Mouse (Mus musculus) limb, embryonic 15.5 days (tissue): ENCODE measurements around the gene Olfr297. TPM values are rescaled to one million over a fixed set of nuclear protein-coding genes. Genes with fewer than 3 reads are reported as not detected.

ENCODE experiments used
- ATAC-seq: fragments of 200-750 bp; cut with Nextera tagmentation; 2 replicates; pipeline ENCODE4 v1.8.0; 2017; ENCODE audit warnings: low read depth, moderate TSS enrichment; ENCODE audit not compliant: insufficient number of reproducible peaks, low FRiP score, low TSS enrichment
- H3K27ac ChIP-seq: fragments of 300-500 bp; sonication (generic); 2 replicates; pipeline ENCODE4 v1.5.1; 2015; ENCODE audit warnings: moderate library complexity, mild to moderate bottlenecking, inconsistent platforms
- H3K27me3 ChIP-seq: fragments of 300-500 bp; sonication (generic); 2 replicates; pipeline ENCODE4 v1.6.1; 2015; ENCODE audit warnings: inconsistent platforms
- H3K36me3 ChIP-seq: fragments of 300-500 bp; sonication (generic); 2 replicates; pipeline ENCODE4 v1.6.1; 2015; ENCODE audit warnings: inconsistent platforms
- H3K4me1 ChIP-seq: fragments of 300-500 bp; sonication (generic); 2 replicates; pipeline ENCODE4 v1.6.1; 2015; ENCODE audit warnings: inconsistent platforms
- H3K4me2 ChIP-seq: fragments of 300-500 bp; sonication (generic); 2 replicates; pipeline ENCODE4 v1.6.1; 2015; ENCODE audit warnings: mild to moderate bottlenecking, inconsistent platforms
- H3K4me3 ChIP-seq: fragments of 300-500 bp; sonication (generic); 2 replicates; pipeline ENCODE4 v1.5.1; 2015; ENCODE audit warnings: mild to moderate bottlenecking, inconsistent platforms
- H3K9ac ChIP-seq: fragments of 300-500 bp; sonication (generic); 2 replicates; pipeline ENCODE4 v1.6.1; 2015; ENCODE audit warnings: inconsistent platforms
- H3K9me3 ChIP-seq: fragments of 300-500 bp; sonication (generic); 2 replicates; pipeline ENCODE4 v1.6.1; 2016; ENCODE audit warnings: inconsistent platforms
- WGBS: fragments of 180-500 bp; shearing (Covaris S2); methylation state at CpG from one replicate; pipeline ENCODE4 v1.1.7; 2015; 5-methylcytosine and 5-hydroxymethylcytosine counted together
- polyA plus RNA-seq: library from polyadenylated mRNA; unstranded; fragments of >200 nt; fragmentation: Nextera tagmentation; extraction: Ambion mirVana; gene quantifications from 2 replicates; pipeline ENCODE4 v1.2.1, GENCODE M21; 2015

The Olfr297 gene
- not detected in 2 replicates for polyA plus RNA-seq

DNA sequence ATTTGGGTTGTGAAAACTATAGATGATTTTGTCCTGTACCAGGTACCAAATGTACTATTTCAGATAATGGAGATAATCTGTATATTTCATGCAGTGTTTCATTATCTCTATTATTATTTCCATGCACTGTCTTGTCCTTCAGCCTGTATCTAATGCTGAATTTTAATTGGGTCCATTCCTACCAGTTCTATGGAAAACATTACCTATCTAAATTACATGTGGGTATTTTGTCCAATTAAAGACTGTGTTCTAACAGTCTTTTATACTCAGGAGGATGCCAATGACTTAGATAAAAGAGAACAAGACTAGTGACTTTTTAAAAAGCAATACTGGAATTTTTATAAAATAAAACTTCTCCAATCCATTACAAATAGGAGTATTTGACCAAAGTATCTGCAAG, at the start of gene Olfr297:
Olfr297 (plus strand) TSS at position 301 of the 400 bp plus-strand sequence.
- Histone ChIP-seq H3K36me3 (no peaks in the 10 kb centered on the region), H3K27ac (no peak within 1 kb of the TSS), H3K9me3 (no peaks in the 10 kb centered on the region), H3K9ac (no peak within 1 kb of the TSS), H3K4me3 (no peak within 1 kb of the TSS), H3K4me1 (no peaks in the 10 kb centered on the region), H3K27me3 (no peaks in the 10 kb centered on the region), H3K4me2 (no peak within 1 kb of the TSS)
- no peak for ATAC-seq

DNA sequence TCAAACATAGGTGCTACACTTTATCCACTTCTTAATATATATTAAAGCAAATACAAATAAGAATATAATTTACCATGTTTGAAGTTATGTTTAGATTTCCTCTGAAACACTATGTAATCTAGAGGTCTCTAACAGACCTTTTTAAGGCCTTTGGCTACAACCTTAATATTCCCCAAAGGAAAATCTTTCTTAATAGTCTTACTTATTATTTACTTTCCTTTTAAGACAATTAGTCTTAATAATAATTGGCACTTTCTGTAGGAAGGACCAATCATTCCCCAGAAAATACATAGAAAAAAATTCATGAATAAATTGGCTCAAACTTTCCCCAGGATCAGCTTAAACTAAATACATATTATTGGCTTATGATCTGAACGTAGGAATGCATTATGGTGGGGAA, 27.4 kb upstream of the Olfr297 start, which contains the start of gene Olfr298:
Olfr298 (minus strand) TSS at position 101 of the 400 bp plus-strand sequence.
- Histone ChIP-seq H3K4me2 (no peak within 1 kb of the TSS), H3K36me3 (no peaks in the 10 kb centered on the region), H3K9me3 (no peaks in the 10 kb centered on the region), H3K27me3 (no peaks in the 10 kb centered on the region), H3K4me3 (no peak within 1 kb of the TSS), H3K27ac (no peak within 1 kb of the TSS), H3K4me1 (no peaks in the 10 kb centered on the region), H3K9ac (no peak within 1 kb of the TSS)
- 82% methylated on average over 1 of the region's 1 CpGs for WGBS
- ATAC-seq, result no peak

Other genes with a start within 250 kb of the Olfr297 start
- gene Olfr310, start 242.8 kb upstream of the Olfr297 start, polyA plus RNA-seq, result not detected in 2 replicates
- gene Olfr309, start 206.3 kb upstream of the Olfr297 start, polyA plus RNA-seq, result not detected in 2 replicates
- gene Olfr308, start 194.3 kb upstream of the Olfr297 start, polyA plus RNA-seq, result not detected in 2 replicates
- not detected in 2 replicates for gene Olfr307, start 182.4 kb upstream of the Olfr297 start, polyA plus RNA-seq
- not detected in 2 replicates for gene Olfr305, start 153.0 kb upstream of the Olfr297 start, polyA plus RNA-seq
- not detected in 2 replicates for gene Olfr304, start 133.3 kb upstream of the Olfr297 start, polyA plus RNA-seq
- gene Olfr303, start 122.2 kb upstream of the Olfr297 start, polyA plus RNA-seq, result not detected in 2 replicates
- not detected in 2 replicates for gene Olfr301, start 116.1 kb upstream of the Olfr297 start, polyA plus RNA-seq
- gene Olfr299, start 60.0 kb upstream of the Olfr297 start, polyA plus RNA-seq, result not detected in 2 replicates
- gene Olfr298, start 27.5 kb upstream of the Olfr297 start, polyA plus RNA-seq, result not detected in 2 replicates
- gene Olfr295, start 63.9 kb downstream of the Olfr297 start, polyA plus RNA-seq, result not detected in 2 replicates
- not detected in 2 replicates for gene Olfr294, start 96.7 kb downstream of the Olfr297 start, polyA plus RNA-seq
- gene Olfr293, start 129.1 kb downstream of the Olfr297 start, polyA plus RNA-seq, result not detected in 2 replicates
- gene Olfr292, start 168.4 kb downstream of the Olfr297 start, polyA plus RNA-seq, result not detected in 2 replicates